Mouse (Mus musculus) retina, embryonic 14.5 days (tissue): ENCODE measurements around the gene Pla2g4e.

Experiments used
- DNase-seq: peaks from one replicate; pipeline ENCODE4 v3.0.0-alpha.2; 2015; ENCODE audit warnings: low spot score

The Pla2g4e gene

DNA sequence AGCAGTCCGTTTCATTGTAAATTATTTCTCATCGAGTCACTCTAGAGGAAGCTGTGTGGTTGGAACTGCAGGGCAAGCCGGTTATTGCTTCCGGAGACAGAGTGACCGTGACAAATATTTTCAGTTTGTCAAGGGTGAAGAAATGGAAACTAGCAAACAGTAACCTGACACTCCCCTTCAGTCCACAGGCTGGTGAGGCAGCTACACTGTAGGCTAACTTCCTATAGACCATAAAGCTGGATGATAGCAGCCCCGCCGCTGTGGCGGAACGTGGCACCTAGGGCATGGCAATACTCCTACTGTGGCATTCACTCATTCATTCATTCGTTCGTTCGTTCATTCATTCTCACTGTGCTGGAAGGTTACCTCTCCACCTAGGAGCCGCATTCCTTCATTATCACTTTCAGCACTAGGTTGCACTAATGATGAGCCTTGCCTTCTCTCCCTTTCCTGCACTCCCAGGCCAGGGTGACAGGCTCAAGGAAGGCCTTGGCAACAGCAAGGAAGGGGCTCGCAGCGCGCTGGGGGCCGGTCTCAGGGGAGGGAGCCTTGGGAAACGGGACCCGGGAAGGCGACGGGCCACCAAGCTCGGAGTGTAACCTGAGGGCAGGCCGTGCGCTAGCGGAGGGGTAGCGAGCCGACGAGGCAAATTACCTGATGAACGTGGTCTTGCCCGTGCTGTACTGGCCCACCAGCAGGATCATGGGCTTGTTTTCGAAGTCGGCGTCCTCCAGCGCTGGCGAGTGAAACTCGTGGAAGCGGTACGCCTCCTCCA lies 91.4 kb downstream of the Pla2g4e start:
- peak; percentile 23 for DNase-seq

DNA sequence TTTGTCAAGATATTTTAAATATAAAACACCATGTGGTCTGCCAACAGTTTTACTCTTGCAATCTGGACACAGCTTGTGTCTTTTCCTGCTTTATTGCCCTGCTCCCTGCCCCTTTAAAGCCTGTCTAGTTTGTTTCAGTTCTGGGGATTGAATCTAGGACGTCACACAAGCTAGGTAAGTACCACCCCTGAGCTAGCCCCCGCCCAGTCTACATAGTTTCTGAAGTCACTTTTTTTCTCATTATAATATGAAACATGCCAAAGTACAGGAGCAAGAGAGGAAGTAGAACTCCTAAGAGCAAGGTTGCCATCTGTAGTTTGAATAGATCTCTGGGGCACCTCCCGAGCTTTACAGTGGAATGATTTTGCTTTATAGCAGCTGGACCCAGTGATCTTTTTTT lies 94.6 kb downstream of the Pla2g4e start:
- DNase-seq = no peak

GRCm38 (mm10) chr2:120149634-120150033 lies 95.5 kb downstream of the Pla2g4e start:
- DNase-seq = no peak

- DNase-seq = no peak
These were observed 97.1 kb downstream of the Pla2g4e start for GRCm38 (mm10) chr2:120147999-120148398.

GRCm38 (mm10) chr2:120147364-120147763 lies 97.8 kb downstream of the Pla2g4e start:
- no peak for DNase-seq

DNA sequence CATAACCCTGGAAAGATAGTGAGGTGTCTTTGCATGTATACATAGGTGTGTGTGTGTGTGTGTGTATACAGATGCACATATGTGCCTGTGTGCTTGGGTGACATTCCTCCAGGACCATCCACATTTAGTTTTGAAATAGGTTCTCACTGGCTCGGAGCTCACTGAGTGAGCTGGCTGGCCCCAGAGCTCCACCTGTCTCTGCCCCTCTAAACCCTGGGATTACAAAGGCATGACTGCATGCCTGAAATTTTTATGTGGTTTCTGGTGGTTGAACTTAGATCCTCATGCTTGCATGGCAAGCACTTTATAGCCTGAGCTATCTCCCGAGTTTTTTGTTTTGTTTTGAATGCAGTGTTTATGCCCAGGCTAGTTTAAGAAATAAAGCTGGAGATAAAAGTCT lies 98.6 kb downstream of the Pla2g4e start:
- DNase-seq = no peak

- DNase-seq = no peak
These were observed 100.7 kb downstream of the Pla2g4e start for GRCm38 (mm10) chr2:120144390-120144789.

GRCm38 (mm10) chr2:120142336-120142735 lies 102.8 kb downstream of the Pla2g4e start:
- no peak for DNase-seq

- no peak for DNase-seq
These were observed 103.5 kb downstream of the Pla2g4e start for GRCm38 (mm10) chr2:120141671-120142070.

DNA sequence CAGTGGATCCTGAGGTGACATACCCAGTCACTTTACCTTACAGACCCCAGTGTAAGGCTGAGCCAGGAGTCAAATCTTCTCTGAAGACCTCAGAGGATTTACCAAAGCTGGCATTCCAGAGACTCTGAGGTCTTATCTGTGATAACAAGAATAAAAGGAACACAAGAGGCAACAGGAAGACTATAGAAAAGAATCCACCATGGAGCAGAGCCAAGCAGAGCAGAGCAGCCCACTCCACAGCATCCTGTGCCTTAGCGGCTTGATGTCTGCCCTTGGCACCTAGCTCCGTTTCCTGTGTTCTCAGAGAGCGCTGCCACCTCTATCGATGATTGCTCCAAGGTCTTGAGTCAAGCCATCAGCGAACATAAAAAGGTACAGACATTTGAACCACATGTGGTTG lies 104.8 kb downstream of the Pla2g4e start:
- no peak for DNase-seq

DNA sequence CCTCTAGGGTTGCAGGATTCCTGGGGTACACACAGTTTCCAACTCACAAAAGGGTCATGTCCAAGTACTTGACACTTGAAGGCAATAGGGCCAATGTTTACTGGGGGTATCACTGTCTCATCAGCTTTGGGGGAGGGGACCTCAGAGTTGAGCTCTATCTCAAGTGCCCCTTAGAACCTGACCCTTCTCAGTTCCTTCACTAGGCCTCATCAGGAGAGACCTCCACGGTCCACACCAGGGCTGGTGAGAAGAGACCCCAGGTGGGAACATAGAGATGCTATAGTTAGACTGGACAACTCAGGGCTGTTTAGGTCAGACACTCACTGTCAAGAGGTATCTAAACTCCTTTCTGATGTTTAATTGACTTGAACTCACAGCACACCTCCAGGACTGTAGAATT lies 106.0 kb downstream of the Pla2g4e start:
- no peak for DNase-seq

DNA sequence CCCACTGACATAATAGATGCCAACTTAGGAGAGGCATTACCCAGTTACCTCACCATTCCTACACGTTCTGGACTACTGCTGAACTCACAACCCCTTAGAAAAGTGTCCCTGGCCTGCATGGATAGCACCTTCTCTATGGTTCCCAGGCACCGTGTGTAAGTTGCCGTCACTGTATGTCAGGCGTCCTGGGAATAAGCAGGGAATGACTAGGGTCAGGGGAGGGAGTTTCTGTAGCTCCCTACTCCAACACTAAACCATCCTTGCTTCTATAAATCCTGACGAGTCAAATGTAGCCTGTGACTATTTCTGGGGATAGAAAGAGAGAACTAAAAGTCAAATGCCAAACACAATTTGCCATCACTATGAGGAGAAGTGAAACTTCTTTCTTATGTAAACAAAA lies 107.9 kb downstream of the Pla2g4e start:
- no peak for DNase-seq

DNA sequence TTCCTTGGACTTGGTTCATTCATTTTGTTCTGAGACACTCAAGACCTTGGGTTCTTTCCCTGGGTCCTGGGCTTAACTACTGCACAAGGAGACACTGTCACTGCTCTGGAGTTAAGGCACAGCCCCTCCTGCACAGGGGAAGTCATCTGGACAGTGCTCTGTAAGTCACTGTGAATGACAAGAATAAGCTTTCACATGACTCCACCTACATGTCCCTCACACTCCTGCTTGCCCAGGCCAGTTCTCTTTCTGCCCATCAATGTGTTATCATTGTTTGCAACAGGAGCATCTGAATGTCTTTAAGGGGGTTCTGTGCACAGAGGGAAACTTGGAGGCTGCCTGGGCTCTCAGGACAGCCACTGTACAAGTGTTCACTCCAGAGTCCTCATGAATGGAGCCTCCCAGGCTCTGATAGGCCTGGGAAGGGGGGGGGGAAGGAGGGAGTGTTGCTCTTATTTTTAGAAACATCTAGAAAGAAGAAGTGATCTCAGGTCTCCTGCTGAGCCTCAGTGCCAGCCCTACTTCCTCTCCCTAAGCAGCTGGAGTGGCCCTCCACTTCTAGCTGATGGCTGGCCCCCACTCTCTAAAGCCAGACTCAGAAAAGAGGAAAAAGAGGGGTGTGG lies 110.6 kb downstream of the Pla2g4e start:
- no peak for DNase-seq

DNA sequence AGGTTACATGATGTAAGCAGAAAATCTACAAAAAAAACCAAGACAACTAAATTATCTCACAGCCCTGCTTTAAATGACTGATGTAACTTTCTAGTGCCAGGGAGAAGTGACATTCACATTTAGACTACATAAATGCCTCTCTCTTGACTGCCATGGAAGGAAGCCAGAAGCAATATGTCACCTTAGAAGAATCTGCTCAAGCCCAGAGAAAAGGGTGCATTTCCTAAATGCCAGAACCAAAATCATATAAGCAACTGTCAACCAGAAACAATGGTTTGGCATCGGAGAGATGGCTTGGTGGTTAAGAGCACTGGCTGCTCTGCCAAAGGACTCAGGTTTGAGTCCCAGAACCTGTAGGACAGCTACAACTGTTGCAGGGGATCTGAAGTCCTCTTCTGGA lies 113.3 kb downstream of the Pla2g4e start:
- DNase-seq = no peak

- DNase-seq = no peak
These were observed 115.8 kb downstream of the Pla2g4e start for GRCm38 (mm10) chr2:120129252-120129908.

GRCm38 (mm10) chr2:120128611-120129051 lies 116.5 kb downstream of the Pla2g4e start:
- no peak for DNase-seq

GRCm38 (mm10) chr2:120128011-120128410 lies 117.1 kb downstream of the Pla2g4e start:
- no peak for DNase-seq

GRCm38 (mm10) chr2:120126901-120127300 lies 118.2 kb downstream of the Pla2g4e start:
- DNase-seq = no peak

- no peak for DNase-seq
These were observed 118.7 kb downstream of the Pla2g4e start for GRCm38 (mm10) chr2:120126408-120126807.

DNA sequence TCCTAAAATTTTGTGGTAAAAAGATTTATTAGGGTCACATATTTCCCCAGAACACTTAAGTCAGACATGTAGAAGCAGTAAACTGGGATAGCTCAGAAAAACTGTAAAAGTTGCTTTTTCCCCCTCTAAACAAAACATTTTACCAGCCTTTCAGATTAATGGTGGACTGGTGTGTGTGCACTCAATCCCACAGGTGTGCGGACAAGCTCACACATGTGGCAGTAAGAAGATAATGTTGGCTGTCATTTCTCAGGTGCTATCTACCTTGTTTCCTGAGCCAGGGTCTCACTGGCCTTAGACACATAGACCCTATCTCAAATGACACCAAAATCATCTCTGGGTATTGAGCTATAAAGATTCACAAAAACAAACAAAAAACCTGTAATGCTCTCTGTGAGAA lies 119.7 kb downstream of the Pla2g4e start:
- DNase-seq = no peak

- DNase-seq = peak; percentile 9
These were observed 120.2 kb downstream of the Pla2g4e start for GRCm38 (mm10) chr2:120124946-120125345.

DNA sequence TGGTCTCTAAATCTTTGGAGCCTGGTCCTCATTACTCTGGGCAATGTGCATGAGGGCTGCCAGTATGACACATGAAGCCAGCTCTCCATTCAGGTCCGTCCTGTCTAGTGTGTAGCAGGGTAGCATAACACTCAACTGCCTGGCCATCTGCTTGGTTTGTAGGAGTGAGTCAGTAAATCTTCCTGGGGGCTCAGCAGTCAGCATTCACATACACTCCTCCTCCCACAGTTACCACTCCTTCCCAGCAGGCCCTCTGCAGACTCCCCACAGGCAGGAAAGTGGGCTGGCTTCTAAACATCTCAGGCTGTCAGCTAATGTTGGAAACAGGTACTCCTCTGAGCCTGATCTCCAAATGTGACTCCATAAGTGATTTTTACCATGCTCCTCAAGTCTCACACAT lies 121.0 kb downstream of the Pla2g4e start:
- no peak for DNase-seq

- DNase-seq = no peak
These were observed 122.2 kb downstream of the Pla2g4e start for GRCm38 (mm10) chr2:120122983-120123382.
